Mouse (Mus musculus) forebrain, embryonic 15.5 days (tissue): ENCODE measurements at regions not wholly inside any gene's neighbourhood (a gene's known extent, or its start where the extent isn't known, plus 50 kb on each side); places are given as distances from the start of the nearest gene placed in this dataset.

Experiments
- ATAC-seq: fragments of 200-750 bp; cut with Nextera tagmentation; replicated peaks from 2 replicates; pipeline ENCODE4 v1.8.0; 2017; ENCODE audit warnings: mild to moderate bottlenecking, moderate TSS enrichment, moderate library complexity
- H3K27ac ChIP-seq: fragments of 300-500 bp; sonication (generic); replicated peaks from 2 replicates; pipeline ENCODE4 v1.5.1; 2015; ENCODE audit warnings: mild to moderate bottlenecking, inconsistent platforms
- H3K27me3 ChIP-seq: fragments of 300-500 bp; sonication (generic); 2 replicates; pipeline ENCODE4 v1.6.1; 2015; ENCODE audit warnings: inconsistent platforms
- H3K36me3 ChIP-seq: fragments of 300-500 bp; sonication (generic); 2 replicates; pipeline ENCODE4 v1.6.1; 2015; ENCODE audit warnings: mild to moderate bottlenecking, inconsistent platforms
- H3K4me1 ChIP-seq: fragments of 300-500 bp; sonication (generic); 2 replicates; pipeline ENCODE4 v1.6.1; 2015; ENCODE audit warnings: inconsistent platforms
- H3K4me2 ChIP-seq: fragments of 300-500 bp; sonication (generic); replicated peaks from 2 replicates; pipeline ENCODE4 v1.6.1; 2015; ENCODE audit warnings: mild to moderate bottlenecking, inconsistent platforms
- H3K4me3 ChIP-seq: fragments of 300-500 bp; sonication (generic); 2 replicates; pipeline ENCODE4 v1.5.1; 2015; ENCODE audit warnings: mild to moderate bottlenecking, inconsistent platforms
- H3K9ac ChIP-seq: fragments of 300-500 bp; sonication (generic); replicated peaks from 2 replicates; pipeline ENCODE4 v1.6.1; 2015; ENCODE audit warnings: mild to moderate bottlenecking, inconsistent platforms
- H3K9me3 ChIP-seq: fragments of 300-500 bp; sonication (generic); 2 replicates; pipeline ENCODE4 v1.6.1; 2016; ENCODE audit warnings: inconsistent platforms
- WGBS: fragments of 180-500 bp; shearing (Covaris S2); methylation state at CpG from one replicate; pipeline ENCODE4 v1.1.7; 2015; ENCODE audit warnings: mixed read lengths; 5-methylcytosine and 5-hydroxymethylcytosine counted together

DNA sequence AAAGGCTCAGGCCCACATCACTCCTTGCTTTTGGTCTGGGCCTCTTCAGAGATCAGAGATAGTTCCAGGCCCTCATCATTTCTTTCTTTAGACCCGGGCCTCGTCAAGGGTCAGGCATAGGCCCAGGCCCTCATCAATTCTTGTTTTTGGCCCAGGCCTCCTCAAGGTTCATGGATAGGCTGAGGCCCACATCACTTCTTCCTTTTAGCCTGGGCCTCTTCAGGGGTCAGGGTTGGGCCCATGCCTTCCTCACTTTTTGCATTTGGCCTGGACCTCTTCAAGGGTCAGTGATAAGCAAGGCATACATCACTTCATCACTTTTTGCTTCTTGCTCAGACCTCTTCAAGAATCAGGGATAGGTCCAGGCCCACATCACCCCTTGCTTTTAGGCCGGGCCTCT, 57.8 kb downstream of the Vmn1r27 start:
- no peak overlapping the region for H3K4me2 ChIP-seq
- no peaks in the 10 kb centered on the region for H3K27me3 ChIP-seq
- WGBS = 92% methylated on average over 3 of the region's 3 CpGs
- no peaks in the 10 kb centered on the region for H3K4me1 ChIP-seq
- ATAC-seq = 0 out of 2 replicates have a peak, but pooled peaks have one; percentile 8
- no peak overlapping the region for H3K9ac ChIP-seq
- no peaks in the 10 kb centered on the region for H3K9me3 ChIP-seq
- no peak overlapping the region for H3K4me3 ChIP-seq
- H3K27ac ChIP-seq = no peak overlapping the region
- no peaks in the 10 kb centered on the region for H3K36me3 ChIP-seq
